Mouse (Mus musculus): ENCODE results near the gene Plcxd3.
"Not testable (repeated sequence)": the region's sequence is repeated elsewhere in the genome, so short reads cannot be mapped to it uniquely, and the experiment has no call there.

Plcxd3 gene

GRCm38 (mm10) chr15:4561431-4561970, 186.2 kb downstream of the Plcxd3 start:
- no peak for DNase-seq (ENCODE audit: low spot score)

- not testable (repeated sequence) for DNase-seq (ENCODE audit: low spot score)
These were observed 220.2 kb downstream of the Plcxd3 start for GRCm38 (mm10) chr15:4595521-4595920.

GRCm38 (mm10) chr15:4598661-4599060, 223.4 kb downstream of the Plcxd3 start:
- not testable (repeated sequence) for DNase-seq (ENCODE audit: low spot score)

GRCm38 (mm10) chr15:4599331-4599730, 224.0 kb downstream of the Plcxd3 start:
- DNase-seq (ENCODE audit: low spot score), result not testable (repeated sequence)

GRCm38 (mm10) chr15:4605630-4606029, 230.3 kb downstream of the Plcxd3 start:
- no peak for DNase-seq (ENCODE audit: low spot score)

All from c-Kit-positive CD71-positive TER-119-positive erythroid progenitor cells, embryonic 14.5 days (primary cell).